Mouse (Mus musculus) G1E (cell line): ENCODE measurements around the gene Cluap1.

Experiments
- CTCF ChIP-seq: IDR thresholded peaks from 2 replicates; pipeline ENCODE4 v1.5.1; 2012; ENCODE audit warnings: low read depth, low read length, inconsistent platforms, mixed read lengths
- GATA1 ChIP-seq: IDR thresholded peaks from 2 replicates; pipeline ENCODE4 v1.6.1; 2012; ENCODE audit warnings: borderline replicate concordance, low read length, inconsistent platforms, mixed read lengths
- TAL1 ChIP-seq: conservative IDR thresholded peaks from 2 replicates; pipeline ENCODE4 v1.6.1; 2012; ENCODE audit warnings: low read depth, low read length, inconsistent platforms, mixed read lengths

DNA sequence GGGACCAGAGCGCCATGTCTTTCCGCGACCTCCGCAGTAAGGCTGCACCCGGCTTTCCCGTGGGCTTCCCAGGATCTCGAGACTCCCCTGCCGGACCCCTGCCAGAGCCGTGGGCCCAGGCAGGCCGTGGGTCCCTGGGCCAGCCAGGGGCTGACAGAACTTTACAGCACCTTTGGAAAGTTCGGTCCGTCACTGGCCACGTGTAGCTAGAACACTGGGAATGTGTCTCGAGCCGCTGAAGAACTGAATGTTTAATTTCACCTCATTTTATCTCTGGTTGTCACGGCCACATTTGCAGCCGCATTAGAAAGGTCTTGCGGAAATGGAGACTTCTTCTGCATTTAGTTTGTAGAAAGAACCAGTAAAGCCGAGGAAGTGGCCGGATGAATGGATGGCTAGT, 517 bp downstream of the Cluap1 start:
- TF ChIP-seq GATA1, result no peak
- TF ChIP-seq CTCF, result no peak
- no peak for TF ChIP-seq TAL1
